Mouse (Mus musculus): ENCODE results near the gene Wdfy2. TPM values are rescaled to one million over a fixed set of nuclear protein-coding genes. Genes with fewer than 3 reads are reported as not detected.

Wdfy2 gene
- total RNA-seq, 2 experiments from 2014 or later: 16.2 to 17.6 TPM

DNA sequence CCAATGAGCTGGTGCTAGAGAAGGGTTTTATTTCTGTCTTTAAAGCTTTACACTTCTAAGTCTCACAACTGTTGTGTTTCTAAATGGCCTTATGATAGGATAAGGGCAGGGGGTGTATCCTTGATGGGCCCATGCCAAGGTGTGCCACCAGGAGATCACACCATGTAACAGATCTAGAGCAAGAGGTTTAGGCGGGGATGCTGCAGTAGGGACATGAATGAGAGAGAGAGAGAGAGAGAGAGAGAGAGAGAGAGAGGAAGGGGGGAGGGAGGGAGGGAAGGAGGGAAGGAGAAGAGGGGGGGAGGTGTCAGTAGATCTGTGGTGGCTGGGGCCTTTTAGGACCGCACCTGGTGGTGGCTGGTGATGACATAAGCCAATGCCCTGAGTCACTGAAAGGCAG, 5.5 kb downstream of the Wdfy2 start:
- no peak for DNase-seq (ENCODE audit: low spot score in 2 of 2)

DNA sequence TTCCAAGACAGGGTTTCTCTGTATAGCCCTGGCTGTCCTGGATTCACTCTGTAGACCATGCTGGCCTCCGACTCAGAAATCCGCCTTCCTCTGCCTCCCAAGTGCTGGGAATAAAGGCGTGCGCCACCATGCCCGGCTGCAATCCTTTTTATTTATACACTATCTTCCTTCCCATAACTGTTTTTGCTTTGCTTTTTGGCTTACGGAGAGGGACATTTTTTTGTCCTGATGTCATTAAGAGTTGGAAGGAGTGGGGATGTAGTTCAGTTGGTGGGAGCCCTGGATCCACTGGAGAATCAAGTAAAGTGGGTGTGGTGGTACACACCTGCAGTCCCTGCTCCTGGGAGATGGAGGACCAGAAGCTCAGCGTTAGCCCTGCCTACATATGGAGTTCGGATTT, 6.7 kb downstream of the Wdfy2 start:
- no peak for DNase-seq (ENCODE audit: low spot score in 2 of 2)

DNA sequence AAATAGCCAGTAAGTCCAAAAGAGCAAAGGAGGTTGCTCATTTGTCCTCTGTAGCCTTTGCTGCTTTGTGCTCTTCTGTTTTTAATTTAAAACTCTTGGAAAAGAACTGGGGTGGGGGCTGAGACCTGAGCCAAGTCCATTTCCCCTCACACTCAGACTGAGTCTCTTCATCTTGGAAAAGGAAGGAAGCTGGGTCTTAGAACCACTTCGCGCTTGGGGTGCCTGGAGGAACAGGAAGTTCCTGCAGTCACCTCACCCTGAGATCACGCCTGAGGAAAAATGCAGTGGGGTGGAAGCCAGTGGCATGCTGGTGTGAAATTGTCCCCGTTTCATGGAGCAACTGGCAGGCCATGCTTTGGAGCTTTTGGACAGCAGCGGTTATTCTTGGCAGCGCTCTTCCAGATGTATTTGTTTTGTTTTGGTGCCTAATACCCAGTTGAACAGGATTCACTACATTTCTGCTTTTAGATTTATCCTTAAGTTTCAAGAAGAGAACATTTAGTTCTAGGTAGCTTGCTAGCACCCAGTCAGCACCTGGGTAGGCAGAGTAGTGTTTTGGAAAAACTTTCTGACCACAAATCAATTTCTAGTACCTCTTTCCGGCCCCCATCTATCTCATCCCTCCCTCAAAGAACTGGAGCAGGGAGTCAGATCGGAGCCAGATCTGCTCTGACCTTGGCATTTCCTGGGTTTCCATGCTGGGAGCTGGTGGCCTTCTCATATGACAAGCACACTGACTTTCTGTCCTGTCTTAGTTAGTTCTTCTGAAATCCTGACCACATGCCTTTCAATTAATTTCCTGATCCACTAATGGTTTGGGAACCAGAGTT, 7.7 kb downstream of the Wdfy2 start:
- no peak for DNase-seq (ENCODE audit: low spot score in 2 of 2)

DNA sequence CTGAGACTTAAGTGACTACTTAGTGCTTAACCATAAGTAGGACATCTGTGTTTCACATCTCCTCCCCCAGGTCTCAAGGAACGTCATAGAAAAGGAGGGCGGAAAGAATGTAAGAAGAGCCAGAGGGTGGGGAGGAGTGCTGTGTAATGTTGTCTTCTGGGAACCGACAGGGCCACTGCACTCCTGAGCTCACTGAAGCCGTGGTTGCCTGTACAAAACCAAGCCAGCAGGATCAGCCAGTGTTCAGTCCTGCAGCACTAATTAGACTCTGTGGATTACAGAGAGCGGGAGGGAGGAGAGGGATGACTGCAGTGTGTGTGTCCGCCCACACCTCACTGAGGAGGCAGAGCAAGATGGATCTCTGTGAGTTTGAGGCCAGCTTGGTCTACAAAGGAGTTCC, 13.5 kb downstream of the Wdfy2 start:
- peak; percentile 38 to 68 for DNase-seq (ENCODE audit: low spot score in 2 of 2)

DNA sequence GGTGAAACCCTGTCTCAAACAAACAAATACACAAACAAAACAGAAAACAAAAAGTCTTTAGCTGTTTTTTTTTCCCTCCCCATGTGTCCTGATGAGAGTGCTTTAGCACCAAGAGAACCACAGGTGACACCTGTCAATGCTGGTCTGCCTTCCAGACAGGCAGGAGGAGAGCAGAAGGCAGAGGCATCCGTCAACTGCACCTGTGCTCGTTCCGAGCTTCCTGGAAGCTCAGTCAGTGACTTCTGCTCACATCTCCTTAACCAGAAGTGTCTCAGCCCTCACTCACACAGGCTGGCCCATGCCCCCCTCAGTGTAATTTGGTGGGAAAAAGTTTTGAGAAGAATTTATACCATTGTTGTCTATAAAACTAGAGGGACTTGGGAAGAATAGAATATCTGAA, 15.4 kb downstream of the Wdfy2 start:
- DNase-seq (ENCODE audit: low spot score in 2 of 2): no peak

DNA sequence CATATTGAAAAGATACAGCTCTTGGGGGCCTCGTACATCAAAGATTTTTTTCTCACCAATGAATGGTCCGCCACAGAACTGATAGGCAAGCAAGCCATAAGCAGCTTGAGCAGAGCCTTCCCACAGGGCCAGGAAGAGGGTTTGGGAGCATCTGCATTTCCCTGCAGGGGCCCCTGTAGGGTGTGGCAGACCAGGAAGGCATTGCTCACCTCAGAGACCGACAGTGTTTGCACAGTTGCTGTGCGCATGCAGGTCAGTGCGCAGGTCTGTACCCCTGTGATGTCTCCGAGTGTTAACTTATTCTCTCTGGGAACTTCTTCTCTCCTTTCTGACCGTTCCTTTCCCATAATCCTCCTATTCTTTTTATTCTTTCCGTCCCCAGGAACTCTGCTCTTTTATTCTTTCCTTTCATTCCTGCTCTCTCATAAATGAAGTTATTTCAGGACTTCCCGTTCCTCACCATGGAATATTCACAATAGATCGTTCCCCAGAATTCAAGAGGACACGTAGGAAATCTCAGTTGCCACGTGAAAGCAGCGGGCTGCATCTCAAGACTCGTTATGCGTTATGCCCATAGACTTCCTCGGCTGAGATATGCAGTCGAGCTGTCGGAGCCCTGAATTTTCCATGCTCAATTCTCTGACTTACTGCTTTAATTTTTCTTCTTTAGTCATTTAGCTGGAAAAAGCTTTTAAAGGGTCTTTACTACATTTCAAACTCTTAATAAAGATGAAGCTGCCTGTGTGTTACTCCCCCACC, 17.8 kb downstream of the Wdfy2 start:
- no peak for DNase-seq (ENCODE audit: low spot score in 2 of 2)

DNA sequence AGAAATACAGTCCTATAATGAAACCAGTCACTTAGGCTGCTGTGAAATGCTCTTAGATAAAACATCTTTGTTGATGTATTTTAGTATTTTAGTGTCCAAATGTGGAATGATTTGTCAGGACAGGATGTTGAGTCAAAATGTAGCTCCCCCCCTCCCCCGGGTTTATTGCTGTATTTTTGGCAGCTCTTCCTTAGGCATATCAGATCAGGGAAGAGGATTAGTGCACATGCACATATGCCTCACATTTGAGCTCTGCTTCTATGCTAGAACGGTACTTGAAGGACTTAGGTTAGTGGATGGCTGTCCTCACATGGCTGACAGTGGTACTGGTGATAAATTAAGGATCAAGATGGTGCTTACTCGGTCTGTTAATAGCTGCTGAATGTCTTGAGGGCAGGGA, 18.4 kb downstream of the Wdfy2 start:
- DNase-seq (ENCODE audit: low spot score in 2 of 2): peak in 1 of 2 experiments; percentile 52

DNA sequence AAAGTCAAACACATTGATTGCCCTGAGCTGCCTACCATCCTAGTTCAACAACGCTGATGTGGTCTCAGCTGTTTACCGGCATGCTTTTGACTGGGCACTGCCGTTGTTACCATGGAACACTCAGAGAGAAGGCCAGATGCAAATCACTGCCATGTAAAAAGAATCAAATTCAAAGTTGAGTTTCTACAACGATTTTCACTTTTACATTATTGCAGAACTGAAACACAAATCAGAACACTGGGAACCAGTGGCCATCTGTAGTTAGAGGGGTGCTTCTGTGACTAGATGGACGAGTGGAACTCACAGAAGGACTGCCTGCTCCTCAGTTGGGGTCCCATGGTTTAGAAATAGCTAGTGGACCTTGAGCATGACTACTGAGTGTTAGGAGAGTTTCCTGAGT, 19.0 kb downstream of the Wdfy2 start:
- no peak for DNase-seq (ENCODE audit: low spot score in 2 of 2)

DNA sequence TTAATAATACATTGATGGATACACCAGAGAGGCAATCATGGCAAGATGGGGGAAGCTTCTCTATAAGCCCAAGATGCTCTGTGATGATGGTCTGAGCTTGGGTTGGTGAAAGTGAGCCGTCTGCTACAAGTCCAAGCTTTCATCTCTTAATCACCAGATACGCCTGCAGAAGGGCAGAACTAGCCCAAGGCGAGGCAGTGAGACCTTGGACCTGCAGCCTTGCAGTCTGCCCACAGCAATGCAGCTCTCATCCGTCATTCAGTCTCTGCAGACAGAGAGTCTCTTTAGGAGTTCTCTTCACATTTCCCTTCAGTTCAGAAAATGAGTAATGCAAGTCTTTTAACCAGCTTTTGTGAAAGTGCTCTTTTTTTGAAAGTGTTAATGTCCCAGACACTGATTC, 20.4 kb downstream of the Wdfy2 start:
- DNase-seq (ENCODE audit: low spot score in 2 of 2): no peak

DNA sequence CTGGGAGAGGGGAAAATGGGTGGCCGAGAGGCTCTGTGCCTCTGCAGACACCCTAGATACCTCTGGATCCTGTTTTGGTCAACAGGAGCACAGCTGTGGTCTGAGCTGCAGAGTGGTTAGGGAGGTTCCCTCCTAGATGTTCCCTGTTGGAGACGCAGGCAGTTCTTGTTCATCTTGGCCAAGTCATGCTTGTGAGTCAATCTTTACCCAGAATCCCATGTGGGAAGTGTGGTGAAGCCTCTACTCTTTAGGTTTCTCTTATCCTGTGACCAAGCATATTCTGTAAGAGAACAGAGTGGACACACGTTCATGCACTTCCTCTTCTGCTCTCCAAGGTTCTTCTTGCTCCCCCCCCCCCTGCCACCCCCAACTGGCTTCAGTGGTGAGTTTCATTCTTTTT, 20.8 kb downstream of the Wdfy2 start:
- DNase-seq (ENCODE audit: low spot score in 2 of 2): no peak

DNA sequence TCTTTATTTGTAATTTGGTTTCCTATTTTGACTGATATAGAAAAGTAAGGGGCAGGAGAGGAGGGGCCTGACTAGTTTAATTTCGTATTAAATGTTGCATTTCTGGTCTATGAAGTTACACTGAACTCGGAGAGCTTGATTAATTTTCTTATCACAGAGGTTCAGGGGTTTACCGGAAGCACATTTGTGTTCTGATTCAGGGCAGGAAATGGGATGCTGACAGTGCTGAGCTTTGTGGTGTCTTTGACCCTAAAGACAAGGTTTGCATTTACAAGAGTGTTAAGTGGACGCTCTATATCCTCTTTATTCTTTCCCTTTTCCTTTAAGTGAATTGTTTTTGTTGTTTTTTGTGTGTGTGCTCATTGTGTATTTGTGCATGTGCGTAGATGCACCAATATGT, 25.1 kb downstream of the Wdfy2 start:
- DNase-seq (ENCODE audit: low spot score in 2 of 2): no peak

DNA sequence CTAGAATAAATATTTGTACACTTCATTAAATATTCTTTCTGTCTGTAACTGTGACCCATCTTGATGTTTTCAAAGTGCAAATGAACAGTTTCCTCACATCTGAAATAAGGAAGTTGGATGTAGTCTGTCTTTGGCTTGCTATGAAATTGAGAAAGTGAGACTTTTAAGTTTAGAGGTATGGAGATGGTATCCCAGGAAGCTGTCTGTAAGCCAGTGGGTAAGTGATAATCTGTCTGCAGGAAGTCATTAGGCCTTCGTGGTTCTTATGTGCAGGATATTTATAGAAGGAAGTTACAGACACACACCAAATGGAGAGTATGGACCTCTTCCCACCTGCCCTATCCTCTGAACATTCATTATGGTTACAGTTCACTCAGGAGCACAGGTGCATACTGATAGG, 26.8 kb downstream of the Wdfy2 start:
- no peak for DNase-seq (ENCODE audit: low spot score in 2 of 2)

DNA sequence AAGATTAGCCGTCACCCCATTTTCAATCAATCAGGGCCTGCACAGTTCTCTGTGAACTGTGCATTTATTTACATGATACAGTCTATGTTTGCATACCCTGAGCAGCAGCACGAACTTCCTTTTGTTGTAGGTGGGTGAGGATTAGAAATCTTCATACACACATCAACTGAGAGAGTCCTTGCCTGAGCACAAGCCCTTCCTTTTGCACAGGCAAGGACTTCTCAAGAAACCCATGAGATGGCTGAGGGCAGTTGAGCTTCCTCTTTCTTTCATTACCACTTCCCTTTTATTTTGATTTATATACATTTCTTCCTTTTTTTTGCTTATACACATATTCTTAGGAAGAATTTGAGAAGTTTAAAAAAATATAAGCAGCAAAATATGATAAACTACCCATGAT, 27.9 kb downstream of the Wdfy2 start:
- no peak for DNase-seq (ENCODE audit: low spot score in 2 of 2)

DNA sequence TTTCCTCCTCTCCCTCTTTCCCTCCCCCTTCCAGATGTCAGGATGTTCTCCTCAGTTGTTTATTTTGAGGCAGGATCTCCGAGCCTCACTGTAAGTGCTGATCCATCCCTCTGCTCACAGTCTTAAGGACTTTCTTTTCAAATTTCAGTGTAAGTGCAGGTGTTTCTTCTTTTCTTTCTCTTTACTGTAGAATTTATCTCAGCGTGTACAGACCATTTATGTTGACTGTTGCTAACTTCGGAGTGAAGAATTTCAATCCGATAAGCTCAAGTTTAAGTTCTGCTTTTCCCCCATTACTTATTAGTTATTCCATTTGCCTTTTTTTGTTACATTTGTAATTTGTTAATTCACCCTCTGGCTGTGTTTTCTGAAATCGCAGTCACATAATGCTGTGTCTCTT, 29.6 kb downstream of the Wdfy2 start:
- DNase-seq (ENCODE audit: low spot score in 2 of 2): no peak

DNA sequence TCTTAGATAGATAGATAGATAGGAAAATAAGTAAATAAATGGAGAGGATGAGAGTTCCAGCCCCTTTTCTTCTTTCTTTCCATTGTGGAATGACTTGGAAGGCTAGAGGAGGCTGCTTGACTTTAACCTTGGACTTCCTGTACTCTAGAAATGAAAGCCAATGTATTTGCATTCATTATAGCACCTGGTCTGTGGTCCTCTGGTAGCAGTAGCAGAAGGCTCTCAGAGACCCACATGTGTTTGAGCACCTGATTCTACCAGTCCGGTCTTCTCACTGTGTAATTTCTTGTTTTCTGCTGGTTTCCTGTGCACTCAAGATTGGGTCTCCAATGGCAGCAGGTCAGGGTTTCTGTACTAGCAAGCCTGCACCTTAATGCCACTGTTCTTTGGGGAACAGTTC, 30.1 kb downstream of the Wdfy2 start:
- no peak for DNase-seq (ENCODE audit: low spot score in 2 of 2)

DNA sequence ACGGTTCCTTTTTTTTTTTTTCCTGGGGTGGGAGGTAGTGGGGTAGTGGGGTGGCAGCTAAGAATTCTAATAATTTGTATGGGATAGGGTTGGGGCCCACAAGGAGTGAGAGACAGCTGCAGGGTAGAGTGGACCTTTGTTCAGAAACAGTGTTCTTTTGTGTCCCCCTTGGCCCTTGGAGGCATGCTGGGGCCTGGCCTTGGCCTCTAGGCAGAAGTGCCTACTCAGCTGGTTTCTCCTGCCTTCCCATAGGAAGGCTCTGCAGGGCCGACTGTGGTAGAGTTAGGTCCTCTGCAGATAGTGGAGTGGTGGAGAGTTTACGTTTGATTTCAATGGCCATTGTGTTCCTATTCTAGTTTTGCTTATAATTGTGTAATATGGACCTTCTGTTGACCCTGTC, 30.8 kb downstream of the Wdfy2 start:
- DNase-seq (ENCODE audit: low spot score in 2 of 2): peak in 1 of 2 experiments; percentile 19

DNA sequence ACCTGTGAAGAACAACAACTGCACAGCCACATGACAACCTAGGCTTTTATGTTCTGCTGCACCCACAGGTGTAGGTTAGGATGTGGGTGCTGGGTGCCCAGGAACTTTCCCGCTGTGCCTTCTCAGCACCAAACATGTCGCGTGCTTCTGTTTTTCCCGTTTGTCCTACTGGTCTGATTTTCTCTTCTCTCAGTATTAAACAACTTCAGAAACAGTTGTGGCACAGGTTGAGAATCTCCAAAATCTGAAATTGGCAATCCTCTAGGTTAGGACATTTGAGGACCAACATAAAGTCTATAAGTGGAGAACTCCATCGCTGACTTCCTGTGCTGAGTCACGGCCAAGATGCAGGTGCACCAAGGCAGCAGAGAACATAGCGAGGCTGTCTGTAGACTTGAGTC, 32.8 kb downstream of the Wdfy2 start:
- no peak for DNase-seq (ENCODE audit: low spot score in 2 of 2)

DNA sequence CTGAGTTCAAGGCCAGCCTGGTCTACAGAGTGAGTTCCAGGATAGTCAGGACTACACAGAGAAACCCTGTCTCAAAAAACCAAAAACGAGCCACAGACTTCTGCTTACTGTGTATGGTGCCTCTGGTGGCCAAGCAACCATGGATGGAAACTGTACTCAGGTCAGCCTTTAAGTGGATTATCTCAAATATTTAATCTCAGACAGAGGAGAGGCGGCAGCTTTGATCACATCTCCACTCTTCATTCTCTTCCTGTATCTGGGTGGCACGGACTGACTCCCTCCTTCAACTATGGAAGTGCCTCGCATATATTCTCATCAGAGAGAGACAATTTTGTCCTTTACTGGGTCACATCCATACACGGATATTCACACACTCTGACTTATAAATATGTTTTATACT, 34.0 kb downstream of the Wdfy2 start:
- no peak for DNase-seq (ENCODE audit: low spot score in 2 of 2)

DNA sequence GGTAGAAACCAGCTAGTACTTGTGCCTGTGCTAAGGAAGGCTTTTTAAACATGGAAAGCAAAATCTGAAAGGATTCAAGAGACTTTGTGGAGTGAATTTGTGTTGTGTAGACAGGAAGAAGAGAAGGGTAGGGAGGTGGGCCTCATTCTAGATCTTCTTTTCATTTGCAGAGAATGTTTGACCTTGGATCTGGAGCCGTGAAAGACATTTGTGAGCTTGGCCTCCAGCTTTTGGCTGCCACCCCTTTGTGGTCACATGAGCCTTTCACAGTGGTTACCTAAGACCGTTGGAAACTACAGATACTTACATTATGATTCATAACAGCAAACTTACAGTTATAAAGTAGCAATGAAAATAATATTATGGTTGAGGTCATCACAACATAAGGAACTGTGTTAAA, 34.5 kb downstream of the Wdfy2 start:
- no peak for DNase-seq (ENCODE audit: low spot score in 2 of 2)

DNA sequence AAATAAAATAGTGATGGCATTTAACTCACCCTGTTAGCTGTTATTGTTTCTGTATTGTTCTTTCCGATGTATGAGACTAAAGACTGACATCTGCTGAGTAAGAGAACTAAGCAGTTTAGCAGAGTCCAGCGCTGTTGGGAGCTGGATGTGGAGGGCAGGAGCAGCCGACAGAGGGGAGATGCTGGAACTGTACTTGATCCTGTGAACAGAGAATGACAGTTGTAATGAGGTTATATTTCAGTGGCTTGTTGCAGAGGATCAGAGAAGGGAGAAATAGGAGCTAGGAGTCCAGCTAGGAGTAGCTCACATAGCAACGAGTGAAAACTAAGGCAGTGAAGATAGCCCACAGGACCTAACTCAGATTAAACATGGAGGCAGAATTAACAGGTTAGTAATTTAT, 36.3 kb downstream of the Wdfy2 start:
- no peak for DNase-seq (ENCODE audit: low spot score in 2 of 2)

DNA sequence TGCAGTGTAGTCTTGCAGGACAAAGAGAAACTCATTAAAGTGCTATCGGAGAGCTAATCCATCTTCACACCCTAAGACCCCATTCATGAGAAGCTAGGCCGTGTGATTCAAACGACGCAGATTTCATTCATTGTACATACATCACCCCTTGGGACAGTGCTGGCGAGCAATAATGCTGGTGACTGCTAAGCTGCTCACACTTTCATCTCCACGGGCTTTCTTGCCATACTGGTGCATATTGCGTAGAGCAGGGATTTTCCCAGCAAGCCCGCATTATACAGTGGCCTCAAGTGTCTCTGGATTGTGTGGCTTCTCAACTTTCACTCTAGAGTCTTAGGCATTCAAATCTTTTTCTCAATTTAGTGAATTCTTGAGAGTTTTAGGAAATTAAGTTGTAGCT, 36.9 kb downstream of the Wdfy2 start:
- DNase-seq (ENCODE audit: low spot score in 2 of 2): no peak

DNA sequence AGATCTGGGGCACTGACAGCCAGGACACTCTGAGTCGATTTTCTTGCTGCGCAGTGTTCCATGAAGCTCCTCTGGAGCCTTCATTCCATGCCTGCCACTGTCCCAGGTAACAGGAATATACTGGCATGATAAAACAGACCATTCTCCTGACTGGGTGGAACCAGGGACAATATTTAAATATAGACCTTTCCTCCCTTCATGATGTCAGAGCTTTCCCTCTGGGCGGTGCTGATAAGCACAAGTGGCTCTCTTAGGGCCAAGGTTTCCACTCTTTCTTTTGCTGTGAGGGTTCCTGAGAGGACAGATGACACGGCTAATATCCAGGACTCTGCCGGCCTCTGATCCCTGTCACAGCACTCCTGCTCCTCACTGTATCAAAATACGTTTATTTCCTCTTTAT, 40.6 kb downstream of the Wdfy2 start:
- no peak for DNase-seq (ENCODE audit: low spot score in 2 of 2)
